Mouse (Mus musculus) ES-CJ7 (cell line): ENCODE measurements around the gene Cab39.
"Not testable (repeated sequence)": the region's sequence is repeated elsewhere in the genome, so short reads cannot be mapped to it uniquely, and the experiment has no call there.

Experiments used
- DNase-seq: peaks from one replicate; pipeline ENCODE4 v3.0.0; 2011; ENCODE audit warnings: low read depth, low spot score

Gene Cab39

DNA sequence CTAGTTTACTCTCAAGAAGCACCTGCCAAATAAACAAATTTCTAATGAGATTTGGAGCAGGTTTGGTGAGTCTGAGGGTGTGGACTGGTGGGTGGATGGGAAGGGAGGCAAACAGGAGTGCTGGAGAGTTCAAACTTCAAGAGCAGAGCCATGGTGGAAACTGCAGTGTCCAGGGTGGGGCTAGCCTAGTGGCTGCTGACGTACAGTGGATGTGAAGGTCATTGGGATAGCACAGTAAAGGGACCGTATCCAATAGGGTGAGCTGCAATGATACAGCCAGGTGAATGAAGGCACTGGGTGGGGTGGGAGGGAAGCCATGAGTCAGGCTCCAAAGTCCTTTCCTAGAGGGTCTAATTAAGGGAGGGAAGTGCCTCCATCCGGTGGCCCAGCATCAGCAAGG is 2.7 kb upstream of the Cab39 start:
- no peak for DNase-seq

DNA sequence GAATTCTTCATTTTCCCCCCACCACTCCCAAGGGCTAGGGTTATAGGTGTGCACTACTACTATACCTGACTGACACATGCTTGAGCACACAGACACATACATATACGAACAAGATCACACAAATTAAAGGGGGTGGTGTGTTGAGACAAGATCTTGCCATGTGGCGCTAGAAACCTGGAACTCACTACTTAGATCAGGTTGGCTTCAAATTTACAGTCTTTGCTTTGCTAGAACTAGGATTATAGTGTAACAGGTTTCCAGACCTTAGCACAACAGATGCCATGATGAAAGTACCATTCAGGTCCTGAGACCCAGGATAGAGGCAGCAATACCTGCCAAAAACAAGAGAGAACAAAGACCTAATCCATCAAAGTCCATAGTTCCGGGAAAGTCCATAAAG is 1.8 kb upstream of the Cab39 start:
- no peak for DNase-seq

DNA sequence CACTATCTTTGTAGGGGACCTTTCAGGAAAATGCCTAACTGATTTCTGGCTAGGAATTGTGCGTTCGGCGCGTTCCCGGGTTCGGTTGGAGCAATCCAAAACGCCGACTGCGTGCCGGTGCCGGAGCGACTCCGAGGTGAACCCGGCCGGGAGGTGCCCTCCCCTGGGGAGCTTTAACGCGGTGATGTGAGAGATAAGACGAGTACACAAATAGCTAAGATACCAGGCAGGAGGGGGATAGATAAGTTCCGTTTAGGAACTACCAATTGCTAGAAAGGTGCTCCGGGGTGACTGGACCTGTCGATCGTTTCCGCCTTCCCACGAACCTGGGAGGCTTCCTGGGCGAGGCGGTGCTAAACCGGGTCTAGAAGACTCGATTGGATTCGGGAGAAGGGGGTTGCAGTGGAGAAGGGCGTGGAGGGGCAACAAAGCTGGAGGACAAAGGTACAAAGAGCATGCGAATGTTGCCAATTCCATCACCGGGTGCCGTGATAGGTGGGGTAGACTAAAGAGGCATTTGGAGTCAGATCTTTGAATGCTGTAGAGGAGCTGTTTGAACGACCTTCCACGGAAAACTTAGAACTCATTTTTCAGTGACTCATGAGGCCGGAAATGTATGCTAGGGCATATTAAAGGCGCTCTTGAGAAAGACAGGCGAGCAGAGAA is 998 bp downstream of the Cab39 start:
- DNase-seq = peak; percentile 82

DNA sequence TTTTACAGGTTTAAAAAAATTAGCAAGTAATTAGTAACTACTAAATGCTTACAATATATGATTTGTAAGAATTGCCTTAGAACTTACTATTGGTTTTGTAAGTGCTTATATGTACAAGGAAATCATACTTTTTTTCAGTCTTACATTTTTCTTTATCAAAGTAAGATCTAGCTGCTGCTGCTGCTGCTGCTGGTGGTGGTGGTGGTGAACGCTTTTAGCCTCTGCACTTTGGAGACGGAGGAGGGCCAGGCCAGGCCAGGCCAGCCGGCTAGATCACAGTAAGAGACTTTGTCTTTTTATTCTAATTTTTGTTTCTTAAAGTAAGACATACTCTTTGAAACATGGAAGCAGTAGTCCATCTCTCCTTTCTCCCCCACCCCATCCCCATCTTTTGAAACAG is 2.0 kb downstream of the Cab39 start:
- DNase-seq = no peak

DNA sequence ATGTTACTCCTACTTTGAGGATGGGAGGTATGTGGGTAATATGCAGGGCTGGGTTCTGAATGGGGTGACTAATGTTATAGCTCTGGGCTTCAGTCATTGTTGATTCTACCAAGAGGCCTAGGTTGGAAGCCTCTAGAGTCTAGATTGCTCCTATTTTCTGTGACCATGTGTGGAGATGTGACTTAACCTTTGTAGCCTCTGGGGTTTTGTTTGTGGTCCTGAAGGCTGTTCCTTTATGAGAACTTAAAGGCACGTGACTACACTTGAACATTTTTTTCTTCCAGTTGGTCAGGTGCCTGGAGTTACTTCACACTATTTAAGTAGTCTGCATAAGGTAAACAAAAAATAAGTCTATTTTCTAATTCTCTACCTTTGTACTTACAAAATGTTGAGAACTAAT is 6.5 kb downstream of the Cab39 start:
- no peak for DNase-seq

DNA sequence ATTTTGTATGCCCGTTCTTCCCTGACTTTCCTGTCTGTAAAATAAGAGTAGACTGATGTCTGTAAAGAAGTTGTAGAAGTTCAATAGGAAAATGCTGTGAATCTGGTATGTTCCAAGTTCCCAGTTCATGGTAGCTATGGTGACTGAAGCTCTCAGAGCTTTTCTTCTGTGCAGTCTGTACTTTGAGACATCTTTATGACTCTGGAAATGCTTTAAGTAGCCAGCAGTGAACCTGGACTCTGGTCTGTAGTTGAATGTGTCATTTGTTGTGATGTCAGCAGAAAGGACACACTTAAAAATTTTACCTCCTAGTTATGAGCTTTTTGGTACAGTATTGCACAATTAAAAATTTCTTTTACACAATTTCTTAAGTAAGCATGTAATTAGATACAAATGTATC is 9.3 kb downstream of the Cab39 start:
- no peak for DNase-seq

DNA sequence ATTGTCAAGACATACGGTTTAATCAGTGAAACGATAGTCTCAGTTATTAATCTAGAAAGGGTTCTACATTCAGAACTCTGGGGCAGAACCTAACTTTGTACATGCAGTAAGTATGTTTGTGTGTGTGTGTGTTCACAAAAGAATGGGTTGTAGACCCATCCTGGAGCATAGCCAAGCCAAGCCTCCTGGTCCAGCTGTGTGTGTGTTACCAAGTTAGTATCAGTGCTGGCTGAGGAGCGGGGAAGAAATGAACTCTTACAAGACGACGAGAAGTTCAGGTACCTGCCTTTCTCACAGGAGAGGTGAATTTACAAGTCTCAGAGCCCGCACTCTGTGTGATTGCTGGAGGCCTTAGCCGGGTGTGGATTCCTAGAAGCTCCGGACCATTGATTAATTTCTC is 11.3 kb downstream of the Cab39 start:
- no peak for DNase-seq

DNA sequence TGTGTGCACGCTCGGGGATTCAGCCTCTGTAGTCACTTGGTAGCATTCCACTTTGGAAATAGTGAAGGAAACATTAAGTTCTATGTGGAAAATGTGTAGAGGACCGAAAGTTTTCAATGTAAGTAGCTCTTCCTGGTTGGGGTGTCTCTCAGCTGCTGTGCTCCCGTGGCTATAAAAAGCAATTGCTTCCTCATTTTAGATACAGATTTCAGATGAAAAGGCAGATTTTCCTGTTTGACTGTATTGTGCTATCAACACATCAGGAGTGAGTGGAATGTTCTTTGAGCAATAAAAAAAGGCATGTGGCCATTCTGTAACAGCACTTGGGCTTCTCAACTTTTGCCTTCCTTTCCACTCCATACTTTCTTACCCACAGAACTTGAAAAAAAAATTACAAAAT is 16.0 kb downstream of the Cab39 start:
- no peak for DNase-seq

DNA sequence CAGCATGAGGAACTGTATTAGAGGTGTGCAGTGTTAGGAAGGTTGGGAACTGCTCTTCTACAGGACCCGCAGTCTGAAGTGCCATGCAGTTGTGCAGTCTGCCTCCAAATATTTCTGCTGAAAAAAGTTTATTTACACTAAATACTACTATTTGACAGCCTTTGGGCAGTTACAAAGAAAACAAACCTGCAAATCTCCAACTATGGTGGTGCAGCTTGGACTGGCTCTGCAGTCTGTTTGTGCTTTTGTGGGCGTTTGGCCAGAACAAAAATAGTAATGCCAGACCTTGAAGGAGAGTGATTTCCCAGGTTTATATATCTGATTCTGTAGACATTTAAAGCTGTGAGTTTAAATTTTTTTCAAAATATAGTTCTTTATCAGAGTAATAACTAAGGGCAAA is 17.1 kb downstream of the Cab39 start:
- no peak for DNase-seq

DNA sequence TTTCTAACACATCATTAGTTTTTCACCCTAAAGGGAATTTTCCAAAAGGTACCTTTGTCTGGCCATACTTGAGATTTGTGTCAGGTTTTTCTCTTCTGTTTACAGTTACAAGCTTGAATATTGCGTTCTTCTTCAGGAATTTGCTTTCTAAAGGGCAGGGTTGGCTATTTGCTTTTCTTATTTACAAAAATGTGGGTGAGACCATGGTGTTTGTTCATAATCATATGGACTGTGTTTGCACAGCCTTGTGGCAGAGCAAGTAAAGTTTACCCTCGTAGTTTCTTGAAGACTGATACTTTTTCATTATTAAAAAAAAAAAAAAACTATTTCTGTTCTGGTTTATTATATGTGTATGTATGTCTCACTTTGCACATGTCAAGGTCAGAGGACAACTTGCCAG is 17.5 kb downstream of the Cab39 start:
- DNase-seq = no peak

DNA sequence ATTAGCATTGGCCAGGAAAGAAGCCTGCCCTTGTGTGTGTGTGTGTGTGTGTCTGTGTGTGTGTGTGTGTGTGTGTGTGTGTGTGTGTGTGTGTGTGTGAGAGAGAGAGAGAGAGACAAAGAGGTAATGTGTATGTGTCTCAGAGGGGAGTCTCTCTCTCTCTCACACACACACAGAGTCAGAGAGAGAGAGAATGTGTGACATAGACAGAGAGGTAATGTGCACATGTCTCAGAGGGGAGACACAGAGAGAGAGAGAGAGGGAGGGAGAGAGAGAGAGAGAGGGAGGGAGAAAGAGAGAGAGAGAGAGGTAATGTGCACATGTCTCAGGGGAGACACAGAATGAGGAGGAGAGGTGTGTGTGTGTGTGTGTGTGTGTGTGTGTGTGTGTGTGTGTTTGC is 21.0 kb downstream of the Cab39 start:
- not testable (repeated sequence) for DNase-seq

DNA sequence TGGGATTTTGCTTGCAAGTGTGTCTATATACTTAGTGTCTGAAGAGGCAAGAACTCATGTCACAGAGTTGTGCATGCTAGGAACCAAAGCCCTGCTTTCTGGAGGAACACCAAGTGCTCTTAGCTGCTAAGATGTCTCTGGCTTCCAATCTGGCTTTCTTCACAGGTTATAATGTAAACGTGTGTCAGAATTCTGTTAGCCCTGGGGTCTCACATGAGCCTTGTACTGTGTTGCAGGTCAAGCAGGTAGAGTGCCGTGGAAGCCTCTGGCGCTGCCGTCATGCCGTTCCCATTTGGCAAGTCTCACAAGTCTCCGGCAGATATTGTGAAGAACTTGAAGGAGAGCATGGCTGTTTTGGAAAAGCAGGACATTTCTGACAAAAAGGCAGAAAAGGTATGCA is 24.9 kb downstream of the Cab39 start:
- no peak for DNase-seq

DNA sequence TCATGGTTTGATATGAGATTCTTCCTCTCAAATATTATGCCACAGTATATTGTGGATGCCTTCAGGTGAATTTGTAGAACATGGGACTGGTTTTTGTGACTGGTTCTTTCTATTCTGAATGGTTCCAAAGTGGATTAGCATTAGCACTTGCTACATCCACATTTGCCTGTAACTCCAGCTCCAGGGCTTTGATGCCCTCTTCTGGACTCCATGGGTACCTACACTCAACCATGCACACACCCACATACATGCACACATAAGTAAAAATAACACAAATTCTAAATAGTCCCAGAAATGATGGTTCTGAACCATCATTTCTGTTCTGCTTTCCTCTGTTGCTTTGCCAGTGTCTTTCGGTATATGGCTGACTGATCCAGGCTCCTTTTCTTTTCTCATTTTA is 26.5 kb downstream of the Cab39 start:
- peak; percentile 34 for DNase-seq

DNA sequence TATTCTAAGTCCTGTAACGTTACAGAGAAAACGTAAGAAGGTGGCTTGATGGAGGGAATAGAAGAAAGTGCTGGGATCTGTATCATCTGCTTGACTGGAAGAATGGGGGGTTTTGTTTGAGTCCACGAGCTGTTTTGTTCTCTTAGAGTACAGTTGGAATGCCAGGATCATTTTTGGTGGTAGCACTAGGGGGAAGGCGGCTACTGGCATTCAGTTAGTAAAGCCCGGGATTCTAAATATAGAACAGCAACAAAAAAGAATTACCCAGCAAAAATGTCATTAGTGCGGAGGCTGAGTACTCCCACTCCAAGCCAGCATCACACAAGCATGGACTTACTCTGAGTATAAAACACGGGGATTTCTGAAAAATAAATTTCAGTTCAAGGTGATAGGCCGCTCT is 29.0 kb downstream of the Cab39 start:
- no peak for DNase-seq

DNA sequence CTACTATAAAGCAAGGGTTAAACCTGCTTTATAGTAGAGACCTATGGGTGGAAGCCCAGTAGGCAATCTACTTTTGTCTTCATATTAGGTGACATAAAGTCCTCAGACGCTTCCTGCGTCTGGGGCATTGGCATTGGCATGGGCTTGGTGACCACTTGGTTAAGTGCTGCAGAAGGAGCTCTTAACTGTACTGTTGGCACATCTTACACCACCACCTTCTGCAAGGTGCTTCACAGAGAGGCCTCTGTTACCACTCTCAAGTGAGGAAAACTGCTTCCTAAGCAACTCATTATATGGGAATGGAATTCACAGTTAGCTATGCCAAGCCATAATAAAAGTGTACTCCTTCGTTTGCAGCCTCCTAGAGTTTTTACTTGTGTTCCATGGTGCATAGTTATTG is 31.7 kb downstream of the Cab39 start:
- no peak for DNase-seq

DNA sequence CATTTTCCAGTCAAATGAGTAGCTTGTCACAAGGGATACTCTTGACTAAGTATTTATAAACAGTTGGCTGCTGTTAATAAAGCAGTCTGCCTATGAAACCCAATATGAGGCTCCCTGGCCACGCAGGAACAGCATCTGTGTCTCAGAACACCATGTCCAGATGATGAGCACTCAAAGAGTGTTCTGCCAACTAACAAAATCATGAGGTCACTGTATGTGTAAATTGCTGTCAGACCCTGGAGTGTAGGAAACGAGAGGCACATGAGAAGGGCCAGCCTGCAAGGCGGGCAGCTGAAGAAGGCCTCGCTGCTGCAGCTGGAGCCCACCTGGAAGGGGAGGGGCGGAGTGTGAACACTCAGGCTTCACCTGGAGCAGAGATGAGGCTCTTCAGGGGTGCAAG is 33.9 kb downstream of the Cab39 start:
- DNase-seq = no peak

DNA sequence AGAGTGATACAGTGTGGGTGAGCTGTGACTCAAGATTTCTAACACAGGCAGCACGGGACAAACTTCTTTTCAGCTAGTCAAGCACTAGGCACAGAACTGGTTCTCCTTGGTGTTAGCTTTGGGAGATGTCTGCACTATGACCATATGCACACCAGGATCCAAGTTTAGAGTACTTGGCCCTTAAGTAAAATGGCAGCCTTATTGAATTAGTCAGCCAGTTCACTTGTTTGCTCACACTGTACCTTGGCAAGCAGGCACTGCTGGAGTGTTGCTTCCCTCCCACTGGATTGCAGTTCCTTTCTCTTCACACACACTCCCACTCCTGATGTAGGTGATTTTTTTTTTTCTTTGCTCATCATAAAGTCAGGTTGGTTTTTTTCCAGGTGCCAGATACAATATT is 35.8 kb downstream of the Cab39 start:
- DNase-seq = no peak

DNA sequence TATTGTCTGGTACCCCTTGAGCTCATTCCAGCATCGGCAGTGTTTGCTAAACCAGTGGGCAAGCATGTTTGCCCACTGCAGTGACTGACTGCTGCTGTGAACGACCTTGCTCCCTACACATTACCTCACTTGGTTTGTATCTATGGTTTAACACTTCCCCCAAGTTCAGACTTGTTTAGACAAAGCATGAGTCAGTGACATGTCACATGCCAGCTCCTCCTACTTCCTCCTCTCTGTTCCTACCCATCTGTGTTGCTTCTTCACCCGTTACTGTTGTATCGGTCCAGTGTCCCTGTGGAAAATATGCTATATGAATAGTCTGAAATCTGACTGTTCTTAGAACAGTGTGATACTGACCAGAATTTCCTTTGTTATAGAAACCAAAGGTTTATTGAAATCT is 44.8 kb downstream of the Cab39 start:
- DNase-seq = no peak

DNA sequence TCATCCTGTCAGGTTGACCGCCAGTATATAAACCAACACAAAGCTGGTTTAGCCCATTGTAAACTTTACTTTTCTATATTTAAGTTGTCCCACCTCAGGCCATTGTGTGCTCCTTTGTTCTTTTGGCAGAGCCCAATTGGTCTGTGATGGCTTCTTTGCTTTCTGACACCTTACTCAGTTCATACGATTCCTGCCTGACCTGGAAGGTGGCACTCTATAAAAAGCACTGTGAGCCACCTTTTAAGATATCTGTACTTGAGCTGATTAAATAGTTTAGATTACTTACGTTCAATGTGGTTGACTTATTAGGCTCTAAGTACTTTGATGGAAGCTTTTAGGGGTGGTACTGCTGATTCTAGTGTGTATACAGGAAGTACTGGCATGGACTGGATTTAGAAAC is 46.1 kb downstream of the Cab39 start:
- DNase-seq = no peak

DNA sequence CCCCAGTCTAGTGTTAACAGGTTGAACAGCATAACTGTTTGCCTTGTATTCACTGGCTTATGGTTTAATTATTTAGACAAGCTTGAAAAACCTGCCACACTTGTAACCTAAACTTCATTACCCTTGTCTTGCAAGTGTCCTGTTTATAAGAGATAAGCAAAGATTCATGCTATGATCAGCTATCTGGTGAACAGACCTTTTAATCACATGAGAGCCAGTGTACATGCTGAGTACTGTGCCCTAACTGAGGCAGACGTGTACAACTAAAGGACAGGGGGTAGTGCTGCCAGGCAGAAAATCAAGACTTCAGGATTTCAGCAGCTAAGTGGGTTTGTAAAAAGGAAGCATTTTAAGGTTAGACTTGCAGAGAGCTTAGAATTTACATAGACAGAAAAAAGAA is 46.5 kb downstream of the Cab39 start:
- DNase-seq = no peak

DNA sequence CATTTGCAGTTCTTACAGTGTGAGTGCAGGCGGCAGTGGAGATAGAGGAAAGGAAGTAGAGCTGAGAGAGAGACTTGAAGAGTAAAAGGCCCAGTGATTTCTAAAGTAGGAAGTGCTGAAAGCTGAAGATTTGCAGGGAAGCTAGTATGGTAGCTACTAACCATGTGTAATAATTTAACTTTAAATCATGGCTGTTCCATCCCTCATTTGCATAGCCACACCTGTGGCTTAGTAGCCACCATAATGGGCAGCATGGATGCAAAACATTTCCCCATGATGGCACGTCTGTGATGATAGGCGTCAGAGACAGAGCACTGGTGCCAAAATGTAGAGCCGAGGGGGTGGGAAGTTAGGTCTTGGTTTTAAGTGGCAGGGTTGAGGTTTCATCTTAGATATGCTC is 47.2 kb downstream of the Cab39 start:
- DNase-seq = no peak

DNA sequence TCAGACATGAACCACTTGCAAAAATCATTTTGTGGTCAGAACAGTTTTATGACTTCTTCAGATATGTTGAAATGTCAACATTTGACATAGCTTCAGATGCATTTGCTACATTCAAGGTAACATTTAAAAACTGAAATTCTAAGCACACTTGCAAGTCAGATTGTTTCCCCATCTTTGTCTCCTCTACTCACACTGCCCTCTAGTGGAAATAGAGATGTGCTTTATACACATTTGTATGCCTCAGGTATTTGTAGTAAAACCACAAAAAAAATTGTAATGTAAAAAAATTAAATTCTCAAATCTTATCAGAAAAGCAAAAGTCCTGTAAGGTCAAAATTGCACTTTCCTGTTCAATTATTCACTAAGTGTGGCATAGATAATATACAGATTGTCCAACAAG is 49.0 kb downstream of the Cab39 start:
- DNase-seq = peak; percentile 18

DNA sequence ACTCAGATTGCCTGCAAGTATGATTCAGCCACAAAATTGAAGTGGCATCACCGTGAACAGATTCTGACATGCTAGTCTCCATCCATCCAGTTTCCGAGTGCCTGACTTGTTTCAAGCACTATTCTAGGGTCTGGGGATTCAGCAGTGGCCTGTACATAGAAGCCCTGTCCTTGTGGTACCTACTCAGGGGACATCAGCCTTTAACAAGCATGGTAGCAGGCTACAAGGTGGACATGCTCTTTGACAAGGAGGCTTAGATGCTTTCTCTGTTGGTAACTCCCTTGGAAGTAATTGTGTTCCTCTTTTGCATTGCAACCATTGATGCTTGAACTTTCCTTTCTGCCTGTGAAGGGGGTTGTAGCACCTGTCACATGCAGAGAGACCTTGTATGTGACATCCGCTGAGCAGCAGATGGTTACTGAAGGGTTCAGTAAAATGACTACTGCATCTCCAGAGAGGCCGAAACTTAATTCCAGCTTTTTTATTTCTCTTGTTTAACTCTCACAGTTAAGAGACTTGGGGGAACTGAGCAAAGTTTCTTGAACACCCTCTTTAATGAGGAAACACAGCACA is 50.1 kb downstream of the Cab39 start:
- DNase-seq = no peak

DNA sequence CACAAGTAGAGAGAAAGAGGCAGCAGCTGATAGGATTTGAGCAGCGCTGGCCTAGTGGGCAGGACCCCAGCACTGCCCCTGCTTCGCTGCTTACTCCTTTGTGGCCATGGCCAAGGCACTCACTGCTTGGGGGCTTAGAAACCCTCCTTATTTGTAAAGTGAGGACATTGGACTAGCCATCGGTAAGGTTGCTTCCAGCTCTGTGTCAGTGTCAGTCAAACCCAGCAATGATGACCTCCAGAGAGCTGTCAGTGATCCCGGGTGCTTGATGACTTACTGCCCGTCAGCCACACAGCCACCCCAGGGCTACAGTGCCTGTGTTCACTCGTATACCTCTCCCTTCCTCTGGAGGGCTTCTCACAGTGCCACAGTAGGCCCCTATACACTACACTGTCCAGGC is 51.7 kb downstream of the Cab39 start:
- DNase-seq = no peak
